Mouse (Mus musculus) thymus, postnatal 0 days (tissue): ENCODE data around the gene Rad51. TPM values are rescaled to one million over a fixed set of nuclear protein-coding genes. Genes with fewer than 3 reads are reported as not detected.

Source experiments
- polyA plus RNA-seq: library from polyadenylated mRNA; unstranded; fragments of >200 nt; fragmentation: Nextera tagmentation; extraction: Ambion mirVana; gene quantifications from 2 replicates; pipeline ENCODE4 v1.2.1, GENCODE M21; 2015

Rad51 gene
- polyA plus RNA-seq, 1 experiment from 2014 or later = 49.7 TPM

Other genes with a start within 250 kb of the Rad51 start
- 10.5 and 10.9 TPM in 2 replicates for gene Bahd1, start 212.4 kb upstream of the Rad51 start, polyA plus RNA-seq
- 6.6 and 7.7 TPM in 2 replicates for gene Chst14, start 186.3 kb upstream of the Rad51 start, polyA plus RNA-seq
- gene Ccdc32, start 83.4 kb upstream of the Rad51 start, polyA plus RNA-seq = 20.5 and 21.3 TPM in 2 replicates
- gene Rpusd2, start 78.0 kb upstream of the Rad51 start, polyA plus RNA-seq = 4.0 and 5.4 TPM in 2 replicates
- gene Knl1, start 65.7 kb upstream of the Rad51 start, polyA plus RNA-seq = 79.5 and 108 TPM in 2 replicates
- 32.9 and 33.5 TPM in 2 replicates for gene Rmdn3, start 44.2 kb downstream of the Rad51 start, polyA plus RNA-seq
- gene Gchfr, start 55.0 kb downstream of the Rad51 start, polyA plus RNA-seq = 1.5 and 1.6 TPM in 2 replicates
- 0.37 and 0.44 TPM in 2 replicates for gene Gm14137, start 61.7 kb downstream of the Rad51 start, polyA plus RNA-seq
- gene Zfyve19, start 95.8 kb downstream of the Rad51 start, polyA plus RNA-seq = 43.9 and 49.5 TPM in 2 replicates
- gene Dnajc17, start 96.0 kb downstream of the Rad51 start, polyA plus RNA-seq = 20.1 and 25.8 TPM in 2 replicates
- gene Ppp1r14d, start 117.1 kb downstream of the Rad51 start, polyA plus RNA-seq = 0.17 and 1.1 TPM in 2 replicates
- 21.7 and 23.6 TPM in 2 replicates for gene Spint1, start 124.6 kb downstream of the Rad51 start, polyA plus RNA-seq
- gene Rhov, start 158.5 kb downstream of the Rad51 start, polyA plus RNA-seq = 3.9 and 4.2 TPM in 2 replicates
- 12.3 and 12.4 TPM in 2 replicates for gene Vps18, start 175.9 kb downstream of the Rad51 start, polyA plus RNA-seq
- gene Dll4, start 213.0 kb downstream of the Rad51 start, polyA plus RNA-seq = 15.1 and 15.9 TPM in 2 replicates
- gene Chac1, start 238.4 kb downstream of the Rad51 start, polyA plus RNA-seq = 0.13 and 0.30 TPM in 2 replicates